Mouse (Mus musculus) lung, postnatal 4 days (tissue): ENCODE measurements around the gene Mef2c.
A peak's percentile ranks its signal among the peaks of the same experiment; 100 is the strongest.

Source experiments
- DNase-seq, 2 experiments: peaks; one replicate each; pipeline ENCODE4 v3.0.0; 2021

Gene Mef2c

DNA sequence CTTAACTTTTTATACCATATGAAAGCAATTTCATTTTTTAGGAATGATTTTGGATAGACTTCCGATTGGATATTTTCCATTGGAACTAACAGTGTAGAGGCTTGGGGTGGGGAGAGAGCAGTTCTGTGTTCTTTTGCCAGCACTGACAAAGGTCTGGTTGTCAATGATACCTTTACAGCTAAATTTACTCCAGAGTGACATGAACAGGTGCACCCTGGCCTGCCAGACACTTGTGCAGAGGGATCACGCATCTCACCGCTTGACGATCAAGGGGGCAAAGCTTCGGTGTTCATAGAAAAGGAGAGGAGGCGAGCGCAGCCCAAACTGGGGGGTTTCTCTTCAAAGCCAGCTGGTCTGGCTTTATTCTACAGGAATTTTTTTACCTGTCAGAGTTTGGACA lies at the start of gene Mef2c:
Gene Mef2c (plus strand): TSS at position 116 of the 400 bp plus-strand sequence.
- DNase-seq = no peak

DNA sequence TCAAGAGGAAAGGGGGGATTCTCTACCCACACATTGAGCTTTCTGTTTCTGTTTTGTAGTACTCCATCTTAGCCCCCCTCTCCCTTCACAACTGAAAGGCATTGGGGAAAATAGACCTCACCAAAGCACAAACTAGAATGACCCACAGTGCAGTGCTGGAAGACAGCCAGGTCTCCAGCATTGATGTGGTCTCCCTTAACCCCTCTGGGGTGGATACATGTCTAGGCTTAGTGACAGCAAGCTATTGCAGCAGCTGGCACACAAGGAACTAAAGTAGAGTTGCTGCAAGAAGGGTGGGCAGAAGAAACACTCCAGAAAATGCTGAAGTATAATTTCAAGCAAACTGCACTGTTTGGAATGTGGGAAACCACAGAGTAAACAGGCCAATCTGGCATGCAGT lies 45.1 kb upstream of the Mef2c start:
- peak; percentile 10 to 45 for DNase-seq

DNA sequence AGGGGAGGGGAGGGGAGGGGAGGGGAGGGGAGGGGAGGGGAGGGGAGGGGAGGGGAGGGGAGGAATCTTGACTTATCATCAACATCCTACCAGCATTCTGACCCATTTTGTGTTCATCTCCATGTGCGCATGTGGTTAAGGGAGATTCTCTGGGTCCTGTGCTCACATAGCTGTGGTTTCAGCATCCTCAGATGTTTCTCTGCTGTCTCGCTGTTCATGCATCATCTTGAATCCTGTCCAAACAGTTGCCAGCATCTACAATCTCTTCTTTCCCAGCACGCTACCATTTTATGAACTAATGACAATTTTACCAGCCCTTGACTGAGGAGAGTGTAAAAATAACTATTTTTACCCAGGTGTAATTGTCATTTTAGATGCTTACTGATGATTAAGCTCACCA lies 44.2 kb upstream of the Mef2c start:
- DNase-seq = no peak

DNA sequence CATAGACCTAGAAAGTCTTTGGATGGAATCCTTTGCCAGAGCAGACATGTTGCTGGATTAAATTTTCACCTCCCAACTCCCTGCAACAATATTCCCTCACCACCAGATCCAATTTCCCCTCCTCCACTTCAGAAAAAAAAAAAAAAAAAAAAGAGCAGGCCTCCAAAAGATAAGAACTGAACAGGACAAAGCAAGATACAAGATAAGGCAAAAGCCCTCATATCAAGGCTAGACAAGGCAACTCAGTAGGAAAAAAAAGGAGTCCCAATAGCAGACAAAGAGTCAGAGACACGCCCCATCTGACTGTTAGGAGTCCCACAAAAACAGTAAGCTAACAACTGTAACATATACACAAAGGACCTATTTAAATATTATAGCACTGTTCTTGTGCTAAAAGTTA lies 43.2 kb upstream of the Mef2c start:
- no peak for DNase-seq

DNA sequence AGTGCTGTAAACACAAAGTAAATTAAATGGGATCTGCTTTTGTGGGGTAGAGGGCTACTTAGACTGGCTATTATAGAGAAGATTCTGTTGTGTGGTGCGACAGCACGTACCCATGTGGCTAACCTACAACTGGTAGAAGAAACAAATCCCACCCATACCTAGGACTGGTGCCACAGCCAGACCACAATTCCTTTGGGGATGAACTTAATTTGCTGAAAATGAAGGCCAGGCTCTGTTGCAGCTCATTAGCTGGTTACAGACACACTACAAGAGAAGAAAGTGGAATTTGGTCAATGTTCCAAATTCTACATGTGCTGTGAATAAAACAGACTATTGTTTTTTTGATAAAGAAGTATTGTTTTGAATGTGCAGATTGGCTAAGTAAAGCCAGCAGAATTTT lies 42.3 kb upstream of the Mef2c start:
- DNase-seq = no peak

DNA sequence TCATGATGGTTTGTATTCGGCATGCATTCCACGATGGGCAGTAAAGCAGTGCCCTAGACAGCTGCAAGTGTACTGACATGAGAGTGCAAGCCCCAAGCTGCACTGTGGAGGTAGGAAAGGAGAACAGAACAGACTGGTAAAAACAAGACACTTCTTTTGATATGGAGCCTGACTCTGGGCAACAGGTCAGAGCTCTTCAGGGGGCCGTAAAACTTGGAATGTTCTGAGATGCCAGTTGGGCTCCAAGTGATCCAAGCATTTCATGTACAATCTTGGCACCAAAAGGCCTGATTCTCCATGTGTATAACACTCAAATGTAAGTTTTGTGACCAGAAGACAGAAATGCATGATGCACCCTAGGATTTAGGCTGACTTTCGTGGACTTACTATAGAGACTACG lies 37.1 kb upstream of the Mef2c start:
- no peak for DNase-seq

DNA sequence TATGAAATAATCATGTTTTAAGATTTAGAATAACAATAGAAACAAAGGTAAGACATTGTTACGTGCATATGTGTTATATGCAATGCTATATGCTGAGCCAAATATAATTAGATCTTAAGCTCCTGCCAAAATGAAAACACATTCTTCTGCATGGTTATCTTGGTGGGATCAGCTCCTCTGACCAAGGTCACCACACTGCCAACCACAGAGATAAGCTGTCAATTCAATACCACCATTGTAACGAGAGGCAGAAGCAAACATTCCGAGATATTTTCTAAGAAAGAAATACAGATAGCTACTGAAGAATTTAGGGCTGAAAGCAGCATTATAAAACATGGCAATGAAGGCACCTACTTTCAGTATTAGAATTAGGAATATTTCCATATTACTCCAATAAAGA lies 35.0 kb upstream of the Mef2c start:
- DNase-seq = no peak

DNA sequence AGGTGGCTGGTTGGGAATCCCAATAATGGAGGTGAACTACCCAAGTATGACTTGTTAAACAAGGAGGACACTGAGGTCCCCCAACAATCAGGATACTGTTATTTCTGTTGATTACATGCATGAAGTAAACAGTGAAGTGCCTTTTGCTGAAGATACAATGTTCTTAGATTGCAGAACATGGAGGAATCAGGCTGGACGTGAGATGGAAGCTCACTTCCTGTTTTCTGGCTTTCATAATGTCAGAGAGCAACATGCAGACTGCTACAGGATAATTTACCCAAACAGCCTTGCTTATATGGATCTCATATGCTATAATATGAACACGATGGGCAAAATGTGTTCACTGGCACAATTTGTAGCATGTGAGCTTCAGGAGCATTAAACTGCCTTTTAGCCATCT lies 30.1 kb upstream of the Mef2c start:
- no peak for DNase-seq

DNA sequence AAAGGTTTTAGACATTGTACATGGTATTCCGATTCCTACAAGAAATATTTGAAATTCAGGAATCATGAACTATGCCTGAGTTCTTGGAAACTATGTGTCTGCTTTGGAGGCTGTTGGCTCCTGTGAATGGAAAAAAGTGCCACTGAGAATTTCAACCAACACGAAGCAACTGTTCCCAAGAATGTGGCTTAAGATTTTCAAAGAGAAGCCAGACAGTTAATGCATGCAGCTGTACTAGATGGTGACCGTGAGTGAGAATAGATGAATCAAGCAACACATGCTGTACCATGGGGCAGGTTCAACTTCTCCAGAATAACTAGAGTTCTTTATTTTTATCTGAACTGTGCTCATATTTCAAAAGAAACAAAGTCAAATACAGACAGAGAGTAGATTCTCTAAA lies 23.4 kb upstream of the Mef2c start:
- DNase-seq = no peak

DNA sequence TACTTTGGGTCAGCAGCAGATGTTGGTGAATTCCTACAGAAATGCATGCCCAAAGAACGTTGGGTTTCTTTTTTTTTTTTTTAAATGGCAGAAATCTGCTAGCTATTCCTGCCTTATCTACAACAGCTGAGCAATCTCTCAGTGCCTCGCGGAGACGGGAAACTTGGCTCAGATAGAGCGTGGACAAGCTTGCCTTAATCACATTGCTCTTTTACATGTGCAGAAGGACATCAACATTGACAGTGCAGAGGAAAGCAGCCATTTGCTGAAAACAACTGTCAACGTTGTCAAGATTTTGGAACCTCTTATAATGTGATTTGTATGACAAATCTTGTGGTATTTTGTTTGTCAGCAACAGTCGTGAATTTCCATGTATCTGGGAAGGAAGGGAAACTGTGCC lies 22.5 kb upstream of the Mef2c start:
- peak in 1 of 2 experiments; percentile 48 for DNase-seq

DNA sequence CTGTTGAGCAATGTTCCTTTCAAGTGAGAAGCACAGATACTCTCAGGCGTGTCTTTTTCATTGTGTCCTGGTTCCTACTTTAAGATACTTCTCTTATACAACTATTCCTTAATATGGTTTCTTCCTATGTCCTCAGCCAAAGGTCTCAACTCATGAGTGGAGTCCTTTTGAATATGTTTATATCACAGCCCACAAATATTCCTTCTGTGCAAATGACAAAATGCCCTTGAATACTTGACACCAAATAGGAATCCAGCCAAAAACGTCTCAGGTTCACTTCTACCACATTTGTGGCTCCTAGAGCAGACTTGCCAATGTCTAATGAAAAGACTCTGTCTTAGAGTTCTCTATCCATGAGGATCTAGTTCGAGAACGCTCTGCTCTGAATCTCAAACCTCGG lies 21.7 kb upstream of the Mef2c start:
- DNase-seq = no peak

DNA sequence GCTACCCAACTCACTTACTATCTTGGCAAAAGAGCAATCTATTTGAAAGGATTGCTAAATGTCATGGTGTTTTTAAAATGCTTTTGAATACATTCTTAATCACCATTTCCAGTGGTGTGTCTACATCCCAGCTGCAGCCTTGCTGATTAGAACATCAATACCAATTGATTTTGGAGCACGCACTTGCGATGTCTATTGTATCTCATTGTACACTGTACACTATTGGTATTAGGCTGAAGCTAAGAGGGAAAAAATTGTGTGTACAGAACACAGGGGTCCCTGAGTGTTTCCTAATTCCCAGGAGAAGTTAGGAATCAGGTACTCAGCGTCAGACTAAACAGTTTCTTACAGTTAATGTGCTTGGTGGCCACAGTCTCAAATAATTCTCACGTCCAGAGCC lies 19.6 kb upstream of the Mef2c start:
- DNase-seq = no peak

DNA sequence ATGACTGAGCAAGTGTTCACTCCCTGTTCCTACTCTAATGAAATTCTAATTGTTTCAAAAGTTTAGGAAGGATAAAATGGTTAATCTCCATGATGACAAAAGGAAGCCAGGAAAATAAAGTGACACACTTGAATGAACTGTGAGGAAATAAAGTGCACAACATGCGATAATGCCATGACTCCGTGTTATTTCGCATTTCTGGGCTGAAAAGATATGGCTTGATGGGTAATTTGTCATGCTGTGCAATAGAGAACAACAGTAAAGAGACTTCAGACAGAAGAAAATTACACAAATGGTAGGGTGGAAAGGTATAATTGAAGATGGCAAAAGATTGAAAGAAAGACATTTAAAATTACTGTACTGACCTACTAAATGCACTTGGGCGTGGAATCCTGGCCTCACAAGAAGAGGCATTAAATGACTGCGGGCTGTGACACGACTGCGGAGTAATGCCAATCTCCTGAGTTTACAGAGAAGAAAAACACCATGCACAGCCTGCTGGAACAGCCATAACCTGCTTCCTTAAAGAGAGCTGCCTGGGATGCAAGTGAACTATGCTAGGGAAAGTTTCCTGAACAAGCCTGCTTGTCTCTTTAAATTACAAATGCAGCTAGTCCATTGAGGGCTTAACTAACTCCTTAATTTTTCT lies 19.0 kb upstream of the Mef2c start:
- no peak for DNase-seq

DNA sequence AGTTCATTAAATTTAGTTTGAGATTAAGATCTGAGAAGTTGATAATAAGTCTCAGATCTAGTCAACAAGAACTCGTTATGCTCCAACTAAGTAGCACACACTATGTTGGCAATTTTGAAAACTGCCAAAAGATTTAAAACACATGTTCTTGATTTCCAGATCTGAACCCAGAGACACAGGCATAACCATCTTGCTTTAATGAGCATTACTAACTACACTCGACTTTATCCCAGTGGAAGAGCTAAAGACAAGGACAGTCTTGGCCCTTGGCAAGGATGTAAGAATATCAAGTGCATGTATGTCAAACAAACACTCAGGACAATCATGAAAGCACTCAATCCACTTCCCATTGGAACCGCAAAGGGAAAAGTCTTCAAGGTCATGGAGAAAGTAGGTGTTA lies 11.8 kb upstream of the Mef2c start:
- DNase-seq = no peak

DNA sequence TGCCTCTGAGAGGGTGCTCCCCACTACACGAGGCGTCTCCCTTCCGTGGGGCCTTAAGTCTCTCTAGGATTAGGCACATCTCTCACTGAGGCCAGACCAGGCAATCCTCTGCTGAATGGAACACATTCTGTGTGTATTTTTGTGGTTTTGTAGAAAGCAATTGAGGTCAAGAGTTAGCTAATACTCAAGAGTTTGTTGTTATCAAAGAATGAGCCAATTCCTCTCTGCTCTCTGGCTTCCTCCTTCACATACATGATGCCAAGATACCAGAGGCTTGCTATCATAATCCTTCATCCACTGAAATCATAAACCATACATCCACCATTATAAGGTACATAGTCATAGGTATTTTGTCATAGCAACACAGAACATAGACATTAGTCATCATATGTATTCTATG lies 6.1 kb upstream of the Mef2c start:
- DNase-seq = no peak

DNA sequence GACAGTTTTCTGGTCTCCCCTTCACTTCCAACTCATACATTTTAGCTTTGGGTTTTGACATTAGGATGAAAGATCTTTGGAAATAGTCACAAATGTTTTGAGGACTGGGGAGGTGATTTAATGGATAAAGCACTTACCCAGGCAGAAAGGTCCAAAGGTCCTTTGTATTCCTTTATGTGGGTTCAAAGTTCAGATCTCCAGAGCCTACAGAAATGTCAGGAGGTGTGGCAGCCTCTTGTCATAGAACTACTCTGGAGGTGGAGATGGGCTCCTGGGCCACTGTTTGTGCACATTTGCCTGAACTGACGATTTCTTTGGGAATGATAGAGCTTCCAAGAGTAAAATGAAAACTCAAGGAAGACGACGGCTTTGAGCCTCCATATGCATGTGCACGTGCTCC lies 4.3 kb upstream of the Mef2c start:
- DNase-seq = no peak

DNA sequence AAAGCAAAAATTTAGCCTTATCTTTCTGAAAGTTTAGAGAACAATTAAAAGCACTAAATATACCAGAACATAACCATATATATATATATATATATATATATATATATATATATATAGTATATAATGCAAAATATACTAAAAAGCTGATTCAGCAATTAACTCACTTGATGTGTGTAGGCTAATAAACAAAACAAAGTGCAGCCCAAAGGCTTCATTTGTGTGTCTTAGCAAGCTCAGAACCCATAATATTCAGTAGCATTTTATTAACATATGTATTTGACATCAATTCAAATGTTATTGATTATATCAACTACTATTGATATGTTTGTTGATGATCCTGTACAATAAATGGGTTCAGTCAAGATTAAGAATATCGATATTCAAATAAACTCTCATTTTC lies 3.9 kb downstream of the Mef2c start:
- no peak for DNase-seq

DNA sequence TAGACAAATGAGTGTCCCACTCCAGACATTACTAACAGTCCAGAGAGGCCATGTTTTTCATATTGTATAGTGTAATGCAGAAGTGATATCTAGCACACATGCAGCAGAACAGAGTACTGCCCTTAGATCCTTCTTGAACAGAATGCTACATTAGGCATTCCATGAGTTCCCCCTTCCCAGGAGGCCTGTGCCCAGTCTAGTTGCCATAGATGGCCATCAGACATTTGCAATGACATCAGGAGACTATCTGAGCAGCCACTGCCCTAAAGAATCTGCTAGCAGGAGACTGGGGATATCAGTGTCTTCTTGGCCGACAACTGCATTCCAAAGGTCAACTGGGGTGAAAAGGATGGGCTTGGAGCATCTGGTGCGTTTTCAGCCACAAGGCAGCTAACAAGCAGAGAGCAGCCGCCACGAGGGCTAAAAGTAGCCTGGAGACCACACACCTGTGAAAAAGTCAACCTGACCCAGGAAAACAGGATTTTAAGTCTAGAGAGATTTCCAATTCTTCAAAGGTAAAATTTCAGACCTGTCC lies 11.2 kb downstream of the Mef2c start:
- DNase-seq = no peak

DNA sequence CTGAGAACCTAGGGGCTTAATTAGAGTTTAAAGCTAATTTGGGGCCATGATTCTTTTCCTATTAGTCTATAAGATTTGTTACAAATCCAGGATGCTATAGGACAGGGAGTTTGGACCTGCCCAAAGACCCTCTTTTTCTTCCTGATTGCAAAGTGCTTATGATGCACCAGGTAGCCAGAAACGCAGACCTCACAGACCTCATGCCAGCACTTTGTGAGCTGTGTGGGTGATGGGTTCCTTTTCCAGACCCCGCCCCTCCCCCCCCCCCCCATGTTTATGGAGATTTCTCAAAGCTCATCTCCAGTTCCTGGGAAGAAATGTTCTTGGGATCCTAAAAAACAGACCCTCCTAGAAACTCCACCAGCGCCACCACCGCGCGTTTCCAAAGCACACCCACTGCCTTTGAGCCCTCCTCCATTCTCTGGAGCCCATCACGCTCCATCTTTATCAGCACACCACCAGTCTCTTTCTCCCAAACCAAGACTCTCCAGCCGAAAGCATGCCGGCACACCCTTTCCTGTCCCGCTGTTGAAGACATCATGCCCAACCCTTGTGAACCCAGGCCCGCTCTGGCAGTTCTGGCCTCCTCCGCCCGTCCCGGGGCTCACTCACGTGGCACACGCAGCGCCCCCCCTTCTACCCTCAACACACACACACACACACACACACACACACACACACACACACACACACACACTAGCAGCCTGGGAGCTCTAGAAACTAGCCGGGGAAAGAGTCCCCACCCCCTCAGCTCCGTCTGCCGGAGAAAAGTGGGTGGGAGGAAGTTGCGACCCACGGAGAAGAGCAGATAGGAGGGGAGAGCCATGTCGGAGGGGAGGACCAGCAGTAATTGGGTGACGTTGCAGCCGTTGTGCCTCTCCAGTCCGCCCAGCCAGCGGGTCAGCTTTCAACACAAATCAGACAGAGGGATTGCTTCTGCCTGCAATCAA lies 14.1 kb downstream of the Mef2c start:
- DNase-seq = peak; percentile 71 to 82

DNA sequence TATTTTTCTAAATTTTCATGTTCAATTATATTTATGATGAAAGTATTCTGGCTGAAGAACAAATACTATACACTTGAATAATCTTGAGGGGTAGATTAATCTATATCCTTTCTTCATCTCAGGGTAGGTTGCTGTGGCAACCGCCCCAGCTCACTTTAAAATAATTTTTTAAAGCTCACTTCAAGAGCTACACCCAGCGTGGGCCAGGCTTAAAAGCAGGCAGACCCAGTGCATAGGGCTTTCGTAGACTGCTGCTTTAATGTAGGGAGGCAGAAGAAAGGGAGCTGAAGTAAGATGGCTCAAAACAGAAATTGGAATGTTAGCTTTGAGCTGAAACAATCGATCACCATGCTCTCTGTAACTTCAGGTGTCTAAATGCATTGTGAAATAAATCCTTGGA lies 17.0 kb downstream of the Mef2c start:
- no peak for DNase-seq

DNA sequence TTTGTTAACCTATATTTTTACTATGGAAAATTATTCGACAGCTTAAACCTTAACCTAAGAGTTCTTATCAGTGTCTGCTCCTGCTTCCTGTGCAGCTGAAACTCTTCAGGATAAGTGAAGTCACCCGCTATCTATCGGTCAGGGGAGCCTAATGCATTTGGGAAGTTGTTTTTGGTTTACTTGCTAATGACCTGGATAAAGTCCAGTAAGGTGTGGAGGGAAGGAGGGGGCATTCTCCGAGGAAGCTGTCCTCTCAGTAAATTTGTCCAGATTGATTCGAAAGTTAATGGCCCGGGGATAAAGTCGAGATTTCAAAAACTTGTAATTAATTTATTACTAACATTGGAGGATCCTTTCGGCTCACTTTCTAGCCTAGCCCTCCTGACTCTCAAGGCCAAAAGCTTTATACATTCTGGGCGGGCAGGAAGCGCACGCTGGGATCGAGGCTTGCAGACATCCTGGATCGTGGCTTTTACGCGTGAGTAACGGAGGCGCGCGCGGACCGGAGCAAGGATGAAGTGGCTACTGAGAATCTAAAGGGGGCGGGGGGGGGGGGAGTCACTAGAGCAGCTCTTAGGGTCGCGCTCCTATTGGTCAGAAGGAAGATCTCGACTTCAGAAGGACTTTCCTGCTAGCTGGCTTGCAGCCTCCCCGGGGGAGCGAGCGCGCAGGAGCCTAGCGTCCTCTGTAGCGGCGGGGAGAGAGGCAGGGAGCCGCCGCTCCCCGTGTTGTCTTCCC lies 19.6 kb downstream of the Mef2c start:
- DNase-seq = peak; percentile 59 to 75

DNA sequence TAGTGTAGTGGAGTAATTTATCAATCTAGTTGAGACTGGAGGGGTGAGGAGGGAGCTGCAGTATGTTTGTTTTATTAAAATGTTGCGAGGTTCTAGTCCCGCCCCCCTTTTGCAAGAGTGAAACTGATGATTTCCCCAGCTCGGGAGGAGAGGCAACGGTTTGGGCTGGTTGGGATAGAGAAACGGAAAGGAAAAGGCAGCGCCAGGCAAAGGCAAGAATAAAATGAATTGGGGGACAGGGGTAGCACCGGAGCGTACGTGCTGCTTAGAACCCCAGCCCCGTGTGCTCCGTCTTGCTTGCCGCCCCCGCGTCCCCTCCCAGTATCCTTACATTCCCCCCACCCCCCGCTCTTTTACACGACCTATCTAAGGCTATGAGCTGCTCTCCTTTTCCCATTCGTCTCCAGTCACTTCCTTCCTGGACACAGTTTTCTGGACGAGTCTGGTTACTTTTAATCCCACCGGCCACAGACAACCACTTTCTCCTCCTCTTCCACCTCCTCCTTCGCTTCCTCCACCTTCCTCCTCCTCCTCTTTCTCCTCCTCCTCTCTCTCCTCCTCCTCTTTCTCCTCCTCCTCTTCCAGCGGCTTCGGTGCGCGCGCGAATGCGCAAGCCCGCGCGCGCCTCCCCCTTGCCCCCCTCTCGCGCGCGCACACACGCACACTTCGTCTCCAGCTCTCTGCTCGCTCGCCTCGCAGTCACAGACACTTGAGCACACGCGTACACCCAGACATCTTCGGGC lies 20.5 kb downstream of the Mef2c start:
- DNase-seq = peak; percentile 74 to 84
